Mouse (Mus musculus): ENCODE data around the gene Ube2e1.
A peak's percentile ranks its signal among the peaks of the same experiment; 100 is the strongest.
"Not testable (repeated sequence)": the region's sequence is repeated elsewhere in the genome, so short reads cannot be mapped to it uniquely, and the experiment has no call there.

Gene Ube2e1

DNA sequence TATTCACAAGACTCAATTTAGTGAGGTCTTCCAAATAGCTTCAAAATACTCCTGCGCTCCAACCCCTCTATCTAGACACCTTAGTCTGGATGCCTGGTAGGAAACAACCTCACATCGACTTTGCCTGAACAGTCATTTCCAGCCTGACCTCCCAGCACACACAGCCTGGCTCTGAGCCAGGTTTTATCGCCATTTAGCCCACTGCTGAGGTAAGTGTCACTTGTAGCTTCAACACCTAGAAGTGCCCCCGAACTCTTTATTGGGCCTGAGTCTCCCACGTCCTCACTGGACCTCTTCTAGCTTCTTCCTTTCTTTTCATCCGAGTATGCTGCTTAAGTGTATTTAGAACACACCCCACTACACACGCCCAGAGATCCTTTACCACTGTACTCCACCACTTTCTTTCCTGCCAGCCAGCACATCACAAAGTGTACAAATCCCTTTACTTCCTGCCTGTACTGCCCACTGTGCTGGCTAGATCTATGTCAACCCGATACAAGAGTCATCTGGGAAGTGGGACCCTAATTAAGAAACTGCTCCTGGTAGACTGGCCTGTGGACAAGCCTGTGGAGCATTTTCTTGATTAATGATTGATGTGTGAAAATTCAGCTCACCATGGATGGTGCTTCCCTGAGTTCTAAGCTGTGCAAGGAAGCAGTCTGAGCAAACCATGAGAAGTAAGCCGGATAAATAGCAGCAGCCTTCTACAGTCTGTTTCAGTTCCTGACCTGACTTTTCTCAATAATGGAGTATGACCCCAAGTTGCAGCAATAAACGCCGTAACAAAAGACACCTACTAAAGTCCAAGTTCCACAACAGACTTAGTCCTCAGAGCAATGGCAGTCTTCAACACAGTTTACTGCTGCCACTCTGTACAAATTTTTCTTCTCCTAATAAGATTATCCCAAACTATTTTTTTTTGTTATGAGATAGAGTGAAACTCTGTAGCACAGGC lies 13.9 kb downstream of the Ube2e1 start:
- DNase-seq, result no peak

DNA sequence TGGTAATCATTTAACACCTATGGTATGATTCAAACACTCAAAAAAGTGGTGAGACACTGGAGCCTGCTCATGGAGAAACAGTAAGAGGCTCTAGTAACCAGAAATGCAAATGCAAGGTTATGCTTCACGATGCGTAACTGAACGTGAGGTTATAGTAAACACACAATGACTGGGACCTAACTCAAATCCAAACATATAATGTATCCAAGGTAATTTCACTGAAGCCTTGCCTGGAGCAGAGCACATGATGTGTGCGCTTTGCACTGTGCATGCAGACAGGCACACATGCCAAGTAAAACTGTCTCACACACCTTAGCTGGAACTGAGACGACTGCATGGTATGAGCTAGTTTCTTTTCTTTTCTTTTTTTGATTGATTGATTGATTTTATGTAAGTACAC lies 27.5 kb downstream of the Ube2e1 start:
- DNase-seq, result no peak

DNA sequence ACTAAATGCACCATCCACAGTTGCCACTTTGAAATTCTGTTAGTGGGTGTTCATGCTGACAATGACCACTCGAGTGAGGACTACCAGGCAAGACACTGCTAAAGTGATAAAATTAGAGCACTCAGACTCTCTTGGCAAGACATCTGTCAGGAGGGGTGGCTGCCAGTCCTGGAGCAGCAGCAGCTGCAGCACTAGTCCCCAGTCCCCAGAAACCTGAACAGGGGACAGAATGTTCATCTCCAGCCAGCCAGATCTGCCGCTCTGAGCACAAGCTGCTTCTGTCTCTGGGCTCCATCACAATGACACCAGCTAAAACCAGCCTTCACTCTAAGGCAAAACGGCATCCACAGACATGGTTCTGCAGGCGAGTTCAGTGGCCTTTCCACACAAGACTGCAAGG lies 28.4 kb downstream of the Ube2e1 start:
- no peak for DNase-seq

DNA sequence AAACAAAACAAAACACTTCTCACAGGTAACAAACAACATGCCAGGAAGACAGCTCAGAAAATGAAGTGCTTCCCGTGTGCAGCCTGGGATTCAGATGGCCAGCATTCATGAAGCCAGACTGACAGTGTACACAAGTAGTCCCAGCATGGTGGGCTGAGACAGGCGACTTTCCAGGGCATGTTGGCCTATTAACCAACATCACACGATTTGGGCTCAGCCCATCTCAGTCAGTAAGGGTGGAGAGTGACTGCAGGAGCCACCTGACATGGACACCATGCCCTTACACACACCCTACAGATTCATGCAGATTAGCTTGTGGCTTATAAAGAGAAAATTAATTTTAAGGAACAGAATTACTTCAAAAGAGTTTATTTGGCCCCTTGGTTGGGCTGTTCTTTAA lies 28.9 kb downstream of the Ube2e1 start:
- no peak for DNase-seq

DNA sequence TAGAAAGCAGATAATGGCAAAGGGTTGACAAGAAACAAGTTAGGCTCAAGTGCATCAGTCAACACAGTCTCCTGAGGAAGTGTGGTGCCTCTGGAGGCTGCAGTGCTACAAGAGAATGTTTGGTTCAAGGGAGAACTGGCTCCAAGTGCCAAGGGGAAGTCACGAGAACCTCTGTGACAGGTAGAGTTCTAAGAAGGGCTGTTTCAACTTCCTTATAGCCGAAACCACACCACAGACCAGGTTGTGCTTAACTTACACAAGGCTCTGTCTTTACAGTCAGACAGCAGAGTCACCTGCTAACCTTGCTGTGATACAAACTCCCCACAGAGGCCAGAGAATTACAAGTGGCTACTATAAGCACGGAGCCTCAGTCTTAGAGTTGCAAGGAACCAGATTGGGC lies 30.1 kb downstream of the Ube2e1 start:
- DNase-seq, result no peak

DNA sequence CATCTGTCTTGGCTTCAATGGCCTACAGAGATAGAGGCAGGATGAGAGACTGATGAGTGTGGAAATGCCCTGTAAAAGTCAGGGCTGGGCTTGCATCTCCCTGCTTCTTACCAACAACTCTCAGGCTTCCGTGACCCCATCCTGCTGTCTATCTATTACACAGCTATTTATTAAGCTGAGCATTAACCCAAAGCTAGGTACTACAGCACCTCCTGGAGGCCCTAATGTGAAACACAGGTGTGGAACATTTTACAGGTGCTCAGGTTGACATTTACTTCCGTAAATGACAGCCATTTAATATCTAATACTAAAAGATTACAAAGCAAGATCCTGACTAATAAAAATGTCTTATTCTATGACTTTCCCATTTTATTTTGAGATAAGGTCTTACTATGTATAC lies 31.0 kb downstream of the Ube2e1 start:
- DNase-seq, result peak in 1 of 2 experiments; percentile 27

DNA sequence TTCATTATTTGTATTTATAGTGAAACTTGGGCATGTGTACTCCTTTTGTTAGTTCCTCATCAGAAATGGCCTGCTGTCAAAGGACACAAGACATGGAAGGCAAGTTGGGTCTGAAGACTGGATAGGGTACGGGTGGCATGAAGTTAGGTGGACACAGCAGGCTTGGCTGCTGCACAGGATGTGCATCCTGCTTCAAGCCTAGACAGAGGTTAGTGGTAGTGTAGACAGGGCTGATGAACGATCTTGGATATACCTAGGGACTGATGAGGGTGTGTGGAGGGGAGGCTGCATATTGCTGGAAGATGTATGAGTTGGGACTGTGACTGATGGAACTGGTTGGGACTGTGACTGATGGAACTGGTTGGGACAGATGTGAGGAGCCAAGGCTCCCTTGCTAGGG lies 32.8 kb downstream of the Ube2e1 start:
- DNase-seq, result no peak

DNA sequence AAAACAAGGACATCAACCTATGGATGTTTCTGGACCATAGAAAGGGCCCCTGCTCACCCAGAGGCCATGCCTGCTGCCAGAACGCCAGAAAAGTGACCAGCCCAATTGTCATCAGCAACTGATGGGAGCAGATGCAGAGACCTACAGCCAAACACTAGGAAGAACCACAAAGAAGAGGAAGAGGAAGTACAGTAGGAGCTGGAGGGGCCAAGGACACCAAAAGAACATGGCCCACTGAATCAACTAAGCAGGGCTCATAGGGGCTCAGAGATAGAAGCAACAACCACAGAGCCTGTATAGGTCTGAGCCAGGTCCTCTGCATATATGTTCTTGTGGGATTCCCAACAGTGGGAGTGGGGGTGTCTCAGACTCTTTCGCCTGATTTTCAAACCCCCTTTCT lies 34.2 kb downstream of the Ube2e1 start:
- no peak for DNase-seq

DNA sequence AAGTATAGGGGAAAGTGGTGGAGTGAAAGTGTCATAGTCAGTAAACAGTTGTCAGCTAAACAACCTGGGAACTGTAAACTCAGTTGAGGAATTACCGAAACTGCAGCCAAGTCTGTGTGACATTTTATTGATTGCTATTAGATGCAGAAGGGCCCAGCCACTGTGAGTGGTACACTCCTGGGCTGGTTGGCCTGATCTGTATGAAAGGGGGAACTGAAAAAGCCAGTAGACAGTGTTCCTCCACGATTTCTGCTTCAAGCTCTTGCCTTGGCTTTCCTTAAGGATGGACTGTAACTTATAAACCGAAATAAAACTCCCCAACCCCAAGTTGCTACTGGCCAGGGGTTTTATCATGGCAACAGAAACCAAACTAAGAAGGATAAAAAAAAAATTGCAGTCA lies 39.1 kb downstream of the Ube2e1 start:
- DNase-seq, result no peak

DNA sequence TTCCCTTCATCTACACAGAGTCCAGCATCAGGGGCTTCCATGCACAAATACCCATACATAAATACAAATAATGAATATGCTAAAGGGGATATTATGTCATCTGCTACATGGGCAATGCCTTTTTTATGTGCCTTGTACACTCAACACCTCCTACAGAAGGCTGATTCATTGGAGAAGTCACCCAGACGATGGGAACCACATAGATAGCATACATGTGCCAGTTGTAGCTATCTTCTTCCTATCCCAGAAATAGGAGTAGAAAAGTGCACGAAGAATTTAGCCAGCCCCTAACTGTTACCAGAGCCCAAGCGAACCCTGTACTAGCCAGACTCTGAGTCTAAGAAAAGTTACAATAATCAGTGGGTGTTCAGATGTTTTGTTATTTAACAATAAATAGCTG lies 39.5 kb downstream of the Ube2e1 start:
- no peak for DNase-seq

DNA sequence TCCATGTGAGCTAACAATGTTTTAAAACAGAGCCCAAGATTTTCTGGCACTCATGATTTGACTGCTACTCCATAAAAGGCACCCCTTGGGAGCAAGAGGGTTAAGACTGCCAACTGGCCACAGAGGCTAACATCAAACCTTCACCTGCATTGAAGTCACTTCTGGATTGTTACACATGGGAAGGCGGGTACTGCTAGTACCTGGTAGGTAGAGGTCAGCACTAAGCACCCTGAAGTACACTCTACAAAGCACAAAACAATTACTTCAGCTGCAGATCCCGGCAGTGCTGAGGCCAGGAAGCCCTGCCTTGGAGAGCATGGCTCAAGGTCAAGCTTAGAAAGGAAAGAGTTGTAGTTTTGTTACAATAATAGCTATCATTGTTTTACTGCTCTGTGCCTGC lies 44.3 kb downstream of the Ube2e1 start:
- DNase-seq, result no peak

DNA sequence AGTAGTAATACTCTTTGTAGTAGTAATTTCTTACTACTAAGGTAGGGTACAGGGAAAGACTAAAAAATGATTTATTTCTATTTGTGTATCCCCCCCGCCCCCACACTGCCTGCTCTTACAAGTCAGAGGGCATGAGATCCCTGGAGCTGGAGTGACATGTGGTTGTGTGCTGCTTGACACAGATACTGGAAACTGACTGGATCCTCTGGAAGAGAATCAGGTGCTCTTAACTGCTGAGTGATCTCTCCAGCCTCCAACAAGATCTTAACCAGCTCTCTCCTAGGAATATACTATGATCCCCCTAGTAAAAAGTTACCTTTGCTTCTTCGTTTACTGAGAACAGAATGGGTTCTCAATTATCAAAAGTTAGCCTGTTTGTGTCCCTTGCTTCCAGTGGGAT lies 45.2 kb downstream of the Ube2e1 start:
- no peak for DNase-seq

DNA sequence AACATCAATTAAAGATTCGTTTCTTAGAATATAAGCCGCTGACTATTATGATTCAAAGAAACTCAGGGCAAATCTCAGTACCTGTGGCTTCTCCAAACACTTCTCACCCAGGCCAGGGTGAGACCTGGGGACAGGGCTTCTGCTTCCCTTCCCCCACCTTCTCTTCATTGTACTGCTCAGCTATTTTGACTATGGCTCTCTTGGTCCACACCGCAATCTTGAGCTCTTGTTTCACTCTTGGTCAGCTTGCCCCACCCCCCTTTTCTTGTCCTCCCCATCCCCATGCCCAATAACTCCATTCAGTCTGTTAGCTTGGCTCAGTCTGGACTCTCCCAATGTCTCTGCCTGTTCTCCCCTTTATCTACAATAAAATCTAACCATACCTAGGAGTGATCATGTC lies 46.2 kb downstream of the Ube2e1 start:
- DNase-seq, result no peak

DNA sequence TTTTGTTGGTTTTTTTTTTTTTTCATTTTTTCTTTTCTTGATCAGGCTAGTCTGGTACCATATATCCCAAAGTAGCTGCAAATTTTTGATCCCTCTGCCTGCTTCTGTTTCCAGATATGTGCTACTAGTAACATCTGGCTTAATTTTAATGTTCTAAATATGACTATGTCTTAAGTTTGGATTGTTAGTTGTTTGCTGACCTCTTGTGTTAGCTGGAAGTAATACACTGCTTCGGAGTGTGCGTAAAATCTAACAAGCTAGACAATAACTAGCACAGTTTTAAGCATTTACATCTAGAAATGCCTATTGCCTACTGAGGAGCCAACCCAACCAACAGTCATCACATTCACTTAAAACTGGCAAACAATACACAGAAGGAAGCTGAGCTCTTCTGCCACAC lies 47.1 kb downstream of the Ube2e1 start:
- DNase-seq, result peak in 1 of 2 experiments; percentile 18

DNA sequence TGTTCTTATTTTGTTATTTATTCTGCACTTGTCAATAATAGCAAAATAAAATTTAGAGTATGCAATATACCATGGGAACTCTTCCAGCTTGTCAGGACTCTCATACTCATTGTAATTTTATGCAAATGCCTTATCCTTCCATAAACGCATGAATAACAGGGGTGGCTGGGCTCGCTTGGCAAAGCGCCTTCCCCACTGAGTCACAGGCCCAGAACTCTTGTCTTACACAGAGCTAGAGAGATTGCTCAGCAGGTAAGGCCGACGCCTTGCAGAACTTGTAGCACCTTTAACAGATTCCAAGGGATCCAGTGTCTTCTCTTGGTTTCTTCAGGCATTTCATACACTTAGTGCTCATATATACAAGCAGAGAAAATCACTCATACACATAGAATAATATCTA lies 51.3 kb downstream of the Ube2e1 start:
- no peak for DNase-seq

DNA sequence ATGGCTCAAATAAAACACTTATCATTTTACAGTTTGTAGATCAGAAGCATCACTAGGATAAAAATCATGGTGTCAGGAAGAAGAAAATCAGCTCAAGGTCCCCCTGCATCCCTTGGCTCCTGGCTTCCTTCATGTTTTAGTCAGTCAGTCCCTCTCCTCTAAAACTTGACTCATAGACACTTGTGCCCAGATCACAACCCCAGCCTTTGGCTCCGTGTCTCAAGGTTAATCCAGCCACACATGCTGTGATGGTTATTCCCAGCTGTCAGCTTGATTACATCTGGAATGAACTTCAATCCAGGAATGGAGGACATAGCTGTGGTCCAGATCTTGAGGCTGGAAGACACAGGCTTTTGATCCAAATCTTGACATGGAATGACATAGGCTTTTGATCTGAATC lies 57.1 kb downstream of the Ube2e1 start:
- no peak for DNase-seq

DNA sequence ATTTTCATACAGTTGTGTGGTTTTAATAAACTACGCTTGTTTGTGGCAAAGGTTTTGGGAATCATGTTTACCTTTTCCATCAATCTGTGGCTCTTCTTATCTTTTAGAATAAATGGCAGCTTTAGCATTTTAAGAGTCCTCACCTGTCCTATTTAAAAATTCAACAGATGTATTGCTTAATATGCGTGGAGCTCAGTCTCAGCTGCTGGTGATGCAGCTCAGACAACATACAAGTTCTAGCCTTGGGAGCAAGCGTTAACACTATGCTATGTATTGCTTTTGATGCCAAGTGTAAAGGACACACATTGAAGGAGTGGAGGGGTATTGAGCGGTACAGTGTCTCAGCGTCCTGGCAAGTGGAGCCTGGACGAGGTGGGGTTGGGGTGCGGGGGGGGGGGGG lies 60.0 kb downstream of the Ube2e1 start:
- no peak for DNase-seq

DNA sequence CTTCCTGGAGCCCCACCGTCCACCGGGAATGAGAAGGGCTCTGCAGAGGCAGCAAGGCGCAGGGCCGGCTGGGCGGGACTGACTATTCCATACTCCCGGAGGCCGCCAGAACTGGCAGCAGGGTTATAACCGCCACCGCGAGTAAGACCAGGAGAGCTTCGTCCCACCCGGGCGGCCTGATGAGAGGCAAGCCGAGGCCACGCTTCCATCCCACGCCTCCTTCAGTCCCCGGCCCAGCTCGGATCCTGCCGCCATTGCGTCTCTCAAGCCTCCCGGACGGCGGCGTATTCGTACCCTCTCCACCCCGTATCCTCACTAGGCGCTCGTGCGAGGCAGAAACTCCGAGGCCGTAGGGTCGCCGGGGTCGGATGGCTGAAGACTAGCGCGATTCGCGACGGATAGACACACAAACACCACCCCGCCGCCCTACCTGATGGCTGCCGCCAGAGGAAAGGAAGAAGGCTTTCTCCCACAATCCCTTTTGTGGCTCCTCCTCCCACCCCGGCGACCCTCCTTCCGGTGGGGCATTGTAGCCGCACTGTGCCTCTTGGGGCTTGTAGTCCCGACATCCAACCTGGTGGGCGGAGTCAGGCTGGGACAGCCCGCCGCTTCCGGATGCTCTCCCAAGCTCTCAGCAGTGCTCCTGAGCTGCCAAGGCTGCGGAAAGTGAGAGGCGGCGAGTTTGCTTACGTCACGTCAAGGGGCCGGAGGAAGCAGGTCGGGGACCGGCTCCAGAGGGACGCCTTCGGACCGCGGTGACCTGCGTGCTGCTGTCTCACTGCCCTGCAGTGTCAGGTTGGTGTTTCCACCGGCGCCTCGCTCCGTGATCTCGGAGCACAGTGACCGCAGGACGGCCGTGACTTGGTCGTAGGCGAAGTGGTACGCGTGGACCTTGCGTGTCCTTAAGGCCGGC lies 60.9 kb downstream of the Ube2e1 start, which contains the start of the genes Nkiras1 and Rpl15:
Gene Nkiras1 (plus strand): TSS at position 608 of the 913 bp plus-strand sequence.
Gene Rpl15 (minus strand): TSS at position 863 of the 913 bp plus-strand sequence.
- peak; percentile 99 to 100 for DNase-seq

DNA sequence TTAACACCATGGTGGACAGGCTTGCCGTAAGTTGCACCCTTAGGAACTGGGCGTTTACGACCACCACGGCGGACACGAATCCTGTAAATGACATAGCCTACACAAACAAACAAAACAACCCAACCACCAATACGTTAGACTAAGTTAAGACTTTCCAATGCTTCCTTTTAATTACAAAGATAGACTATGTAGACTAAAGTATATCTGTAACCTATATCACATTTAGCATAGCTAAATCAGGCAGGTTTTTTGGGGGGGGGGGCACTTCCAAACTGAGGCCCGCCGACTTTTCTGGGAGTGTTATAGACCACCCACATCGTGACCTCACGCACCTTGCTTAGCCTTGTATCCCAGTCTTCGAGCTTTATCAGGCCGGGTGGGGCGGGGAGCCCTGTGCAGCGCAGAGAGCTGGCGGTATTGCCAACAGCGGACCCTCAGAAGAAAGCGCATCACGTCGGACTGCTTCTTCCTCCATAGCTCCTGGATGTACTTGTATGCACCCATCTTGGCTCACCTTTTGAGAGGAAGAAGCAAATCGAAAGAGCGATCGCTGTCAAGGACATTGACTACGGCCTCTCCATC lies 61.6 kb downstream of the Ube2e1 start:
- DNase-seq, result not testable (repeated sequence)

DNA sequence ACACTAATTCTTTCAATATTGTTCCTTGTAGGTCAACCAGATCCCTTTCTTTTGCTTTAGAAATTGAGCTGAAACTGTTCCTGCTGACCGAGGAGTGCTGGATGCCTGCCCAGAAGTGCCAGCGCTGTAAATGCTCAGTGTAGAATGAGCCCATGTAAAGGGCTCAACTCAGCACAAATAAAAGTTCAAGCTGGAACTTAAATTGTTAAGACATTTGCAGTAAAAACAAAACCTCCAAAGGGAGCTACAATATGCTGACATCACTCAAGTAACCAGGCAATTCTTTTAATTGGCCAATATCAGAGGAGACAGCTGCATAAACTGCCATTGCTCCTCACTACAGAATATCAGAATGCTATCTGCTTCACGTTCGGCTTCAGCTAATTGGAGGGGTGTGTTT lies 68.2 kb downstream of the Ube2e1 start:
- peak in 1 of 2 experiments; percentile 32 for DNase-seq

DNA sequence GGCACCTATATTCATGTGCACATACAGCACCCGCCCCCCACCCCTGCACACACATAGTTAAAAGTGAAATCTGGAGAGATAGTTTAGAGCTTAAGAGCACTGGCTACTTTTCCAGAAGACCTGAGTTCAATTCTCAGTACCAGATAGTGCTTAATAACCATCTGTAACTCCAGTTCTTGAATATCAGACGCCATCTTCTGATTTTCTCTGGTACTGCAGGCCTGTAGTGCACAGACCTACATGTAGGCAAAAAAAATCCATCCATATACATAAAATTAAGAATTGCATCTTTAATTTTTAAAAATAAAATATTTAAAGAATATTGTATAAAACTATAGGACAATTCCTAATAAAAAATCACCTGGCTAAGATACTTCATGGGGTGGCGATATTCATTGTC lies 70.5 kb downstream of the Ube2e1 start:
- no peak for DNase-seq

DNA sequence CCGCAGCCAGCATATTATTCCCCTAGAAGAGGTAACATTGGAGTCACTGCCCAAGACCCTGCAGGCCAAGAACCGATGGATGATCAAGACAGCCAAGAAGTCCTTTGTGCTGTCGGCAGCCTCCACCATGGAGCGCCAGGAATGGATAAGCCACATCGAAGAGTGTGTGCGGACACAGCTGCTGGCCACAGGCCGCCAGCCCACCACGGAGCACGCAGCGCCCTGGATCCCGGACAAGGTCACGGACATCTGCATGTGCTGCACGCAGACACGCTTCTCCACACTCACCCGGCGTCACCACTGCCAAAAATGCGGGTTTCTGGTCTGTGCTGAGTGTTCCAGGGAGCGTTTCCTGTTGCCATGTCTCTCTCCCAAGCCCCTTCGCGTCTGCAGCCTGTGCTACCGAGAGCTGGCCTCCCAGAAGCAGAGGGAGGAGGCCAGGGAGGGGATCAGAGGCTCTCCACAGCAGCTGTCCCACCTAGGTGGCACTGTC lies 89.0 kb downstream of the Ube2e1 start:
- DNase-seq, result no peak

DNA sequence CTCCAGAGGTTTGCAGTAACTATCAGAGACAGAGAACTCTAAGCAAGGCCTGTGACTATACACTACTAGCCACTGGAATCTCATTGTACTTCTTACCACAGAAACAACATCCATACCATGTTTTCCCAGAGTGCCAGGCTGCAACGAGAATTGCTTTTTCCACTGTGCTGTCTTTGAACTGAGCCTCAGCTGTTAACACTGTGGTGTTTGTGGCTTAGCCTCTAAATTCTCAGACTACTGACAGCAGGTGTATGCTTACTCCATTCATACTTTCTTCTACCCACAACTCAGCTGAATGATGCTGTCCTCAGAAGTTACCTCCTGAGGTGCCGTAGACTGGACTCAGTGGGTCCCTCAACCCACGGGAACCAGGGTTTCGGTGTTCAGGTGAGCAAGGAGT lies 89.9 kb downstream of the Ube2e1 start:
- no peak for DNase-seq
